Comparison of ENCODE assay signal across 8 mouse cellular contexts in the genomic region with DNA sequence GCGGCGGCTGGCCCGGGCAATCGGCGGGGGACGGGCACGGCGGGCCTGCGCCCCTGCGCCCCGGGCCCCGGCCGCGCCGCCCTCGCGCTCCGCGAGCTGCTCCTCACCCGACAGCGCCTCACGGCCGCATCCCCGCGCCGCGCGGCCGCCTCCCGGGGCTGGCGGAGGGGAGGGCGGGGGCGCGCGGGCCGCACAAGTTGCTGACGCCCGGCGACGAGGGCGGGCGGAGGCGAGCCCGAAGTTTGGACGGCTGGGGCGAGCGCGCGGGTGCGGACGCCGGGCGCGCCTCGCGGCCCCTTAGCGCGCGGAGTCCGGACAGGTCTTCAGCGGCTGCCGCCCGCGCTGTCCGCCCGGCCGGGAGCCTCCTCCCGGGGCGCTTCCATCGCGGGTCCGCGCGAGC. TPM values are rescaled to one million over a fixed set of nuclear protein-coding genes. Genes with fewer than 3 reads are reported as not detected.
DNase-seq lines count a peak whose midpoint lies in the region; ATAC-seq and TF ChIP-seq lines count a peak whose summit lies in the region.

No protein-coding gene starts in this region.

- peaks cover 6% of the 10 kb centered on the region for H3K4me1 ChIP-seq in forebrain, embryonic 16.5 days (replicated peaks; ENCODE audit: control insufficient read depth, insufficient read depth, low read length)
- peaks cover 2% of the 10 kb centered on the region; the same call in 1 of the 2 replicates for H3K4me1 ChIP-seq in intestine, embryonic 15.5 days (replicated peaks)

- H3K27me3 ChIP-seq in forebrain, embryonic 16.5 days (replicated peaks; ENCODE audit: control insufficient read depth, insufficient read depth, low read length): no peaks in the 10 kb centered on the region
- H3K27me3 ChIP-seq in intestine, embryonic 15.5 days (replicated peaks): no peaks in the 10 kb centered on the region

- peak overlapping the region; percentile 83 for H3K4me3 ChIP-seq in layer of hippocampus, adult 2 months
- peak overlapping the region; percentile 74 for H3K4me3 ChIP-seq in forebrain, embryonic 16.5 days (replicated peaks; ENCODE audit: low read length)
- H3K4me3 ChIP-seq in intestine, embryonic 15.5 days (replicated peaks): peak overlapping the region; percentile 87

- WGBS in forebrain, embryonic 16.5 days: 0% methylated on average over 38 of the region's 74 CpGs
- under 1% methylated on average over 42 of the region's 74 CpGs for WGBS in intestine, embryonic 15.5 days

- H3K27ac ChIP-seq in layer of hippocampus, adult 2 months: peak overlapping the region; percentile 100
- peak overlapping the region; percentile 83 for H3K27ac ChIP-seq in forebrain, embryonic 16.5 days (ENCODE audit: low read length)
- peak overlapping the region; percentile 97 for H3K27ac ChIP-seq in intestine, embryonic 15.5 days

- DNase-seq in layer of hippocampus, adult 2 months (ENCODE audit: low spot score in 2 of 2): peak in 1 of 2 experiments; percentile 44
- no peak for DNase-seq in layer of hippocampus, postnatal 25 days (ENCODE audit: extremely low spot score in 1 of 2, low spot score in 1 of 2)
- DNase-seq in adrenal gland, postnatal 14 days: peak; percentile 80
- peak; percentile 61 for DNase-seq in lung, adult 18-20 months
- DNase-seq in retina, postnatal 1 day: peak; percentile 75
- DNase-seq in cerebellum, postnatal 14 days: no peak

- H3K4me2 ChIP-seq in forebrain, embryonic 16.5 days (ENCODE audit: low read length): peak overlapping the region; percentile 56
- H3K4me2 ChIP-seq in intestine, embryonic 15.5 days (replicated peaks): peak overlapping the region; percentile 64

- no peaks in the 10 kb centered on the region for H3K36me3 ChIP-seq in forebrain, embryonic 16.5 days (ENCODE audit: control insufficient read depth, insufficient read depth)
- H3K36me3 ChIP-seq in intestine, embryonic 15.5 days: no peaks in the 10 kb centered on the region

- peak overlapping the region; percentile 69 for H3K9ac ChIP-seq in forebrain, embryonic 16.5 days (replicated peaks; ENCODE audit: low read depth, low read length)
- H3K9ac ChIP-seq in intestine, embryonic 15.5 days: peak overlapping the region; percentile 87

- H3K9me3 ChIP-seq in forebrain, embryonic 16.5 days (ENCODE audit: control insufficient read depth, low read length): no peaks in the 10 kb centered on the region
- no peaks in the 10 kb centered on the region for H3K9me3 ChIP-seq in intestine, embryonic 15.5 days

- peak; percentile 6 for ATAC-seq in forebrain, embryonic 16.5 days
- peak; percentile 54 for ATAC-seq in intestine, embryonic 15.5 days

- TF ChIP-seq CTCF in layer of hippocampus, adult 2 months (conservative IDR thresholded peaks at IDR 0.05): no peak

RNA-seq across cellular contexts. Expression of gene Ppp2r5a, which starts 6.6 kb away (rescaled TPM):
- 10 to 100 TPM; 68.6 to 73.2 TPM for total RNA-seq in layer of hippocampus, adult 2 months (2021)
- 10 to 100 TPM; 69.3 to 70.9 TPM for total RNA-seq in layer of hippocampus, postnatal 25 days (2021)
- total RNA-seq in adrenal gland, postnatal 14 days (2021): 193 and 243 TPM in 2 replicates
- polyA plus RNA-seq in forebrain, embryonic 16.5 days (2015; fragmentation: Nextera tagmentation; extraction: Ambion mirVana): 7.9 and 8.7 TPM in 2 replicates
- 23.7 and 27.0 TPM in 2 replicates for polyA plus RNA-seq in intestine, embryonic 15.5 days (2015; fragmentation: Nextera tagmentation; extraction: Ambion mirVana)

Comparison
In these comparisons a context has a peak if more than half of its experiments do, and no peak if none do; other contexts are left out.
1. DNase-seq: peak in adrenal gland, postnatal 14 days (single experiment), lung, adult 18-20 months (2 of 2) and retina, postnatal 1 day (single experiment); none in layer of hippocampus, postnatal 25 days (0 of 2) and cerebellum, postnatal 14 days (0 of 2).
2. Peak in every context shown above with its lines, with median percentiles within 50 percentile points of each other: H3K27ac ChIP-seq and H3K4me3 ChIP-seq.